Mouse (Mus musculus) neutrophil, adult 5-6 weeks (primary cell): ENCODE results near the gene Ehd2. TPM values are rescaled to one million over a fixed set of nuclear protein-coding genes. Genes with fewer than 3 reads are reported as not detected.
"Not testable (repeated sequence)": the region's sequence is repeated elsewhere in the genome, so short reads cannot be mapped to it uniquely, and the experiment has no call there.

ENCODE experiments used
- ATAC-seq: fragments of 151-379, 151-347 bp; 2 replicates; pipeline ENCODE4 v1.8.0; 2017; ENCODE audit warnings: mild to moderate bottlenecking, moderate TSS enrichment; ENCODE audit not compliant: insufficient number of reproducible peaks, poor library complexity, low FRiP score, severe bottlenecking; ENCODE audit errors: extremely low read depth
- total RNA-seq: library from RNA; stranded (forward); fragments of 200-1000 nt; gene quantifications from 2 replicates; pipeline ENCODE4 v1.2.3, GENCODE M21; 2017

Ehd2 gene
- total RNA-seq, 1 experiment from 2014 or later = 3.1 TPM

DNA sequence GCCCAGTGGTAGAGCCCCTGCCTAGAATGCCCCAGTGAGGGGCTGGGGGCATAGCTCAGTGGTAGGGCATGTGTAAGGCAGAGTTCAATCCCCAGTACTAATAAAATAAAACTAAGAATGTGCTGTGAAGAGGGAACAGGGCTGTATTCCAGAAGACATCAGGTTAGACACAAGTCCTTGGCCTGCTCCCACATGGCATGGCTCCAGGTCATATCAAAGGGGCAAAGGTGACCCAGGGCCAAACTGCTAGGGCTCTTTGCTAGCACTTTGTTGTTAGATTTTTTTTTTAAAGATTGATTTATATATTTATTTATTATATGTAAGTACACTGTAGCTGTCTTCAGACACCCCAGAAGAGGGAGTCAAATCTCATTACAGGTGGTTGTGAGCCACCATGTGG, 49.0 kb downstream of the Ehd2 start:
- ATAC-seq = no peak

GRCm38 (mm10) chr7:15916996-15917395, 50.4 kb downstream of the Ehd2 start:
- no peak for ATAC-seq

GRCm38 (mm10) chr7:15916134-15916723, 51.1 kb downstream of the Ehd2 start:
- ATAC-seq = no peak

DNA sequence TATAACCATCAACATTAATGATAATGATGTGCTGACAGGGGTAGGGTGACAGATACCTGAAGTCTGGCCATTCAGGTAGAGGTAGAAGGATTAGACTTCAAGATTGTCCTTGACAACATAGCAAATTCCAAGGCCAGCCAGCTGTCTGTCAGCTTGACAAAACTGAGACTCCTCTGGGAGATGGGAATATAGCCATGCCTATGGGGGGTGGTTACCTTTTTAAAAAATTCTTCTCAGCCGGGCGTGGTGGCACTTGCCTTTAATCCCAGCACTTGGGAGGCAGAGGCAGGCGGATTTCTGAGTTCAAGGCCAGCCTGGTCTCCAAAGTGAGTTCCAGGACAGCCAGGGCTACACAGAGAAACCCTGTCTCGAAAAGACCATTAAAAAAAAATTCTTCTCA, 51.7 kb downstream of the Ehd2 start:
- ATAC-seq = not testable (repeated sequence)

- ATAC-seq = no peak
Observed at GRCm38 (mm10) chr7:15914751-15915150, 52.6 kb downstream of the Ehd2 start.

- peak; percentile 62; the same call in 1 of the 2 replicates for ATAC-seq
Observed at GRCm38 (mm10) chr7:15914252-15914651, 53.1 kb downstream of the Ehd2 start.

DNA sequence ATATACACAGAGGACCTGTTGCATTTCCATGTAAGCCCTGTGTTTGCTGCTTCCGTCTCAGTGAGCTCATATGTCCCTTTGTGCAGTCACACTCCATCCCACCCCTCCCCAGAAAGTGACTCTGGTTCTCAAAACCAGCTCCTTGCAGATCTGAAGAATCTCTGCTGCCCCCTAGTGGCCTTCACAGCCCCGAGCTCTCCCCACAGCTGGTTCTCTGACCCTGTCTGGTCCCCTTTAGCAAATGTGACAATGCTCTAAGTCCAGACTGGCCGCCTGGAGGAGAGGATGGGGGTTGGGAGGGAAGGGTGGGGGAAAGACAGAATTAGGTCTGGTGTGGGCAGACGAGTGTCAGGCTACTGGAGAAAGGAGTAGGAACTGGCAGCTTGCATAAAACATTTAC, 55.2 kb downstream of the Ehd2 start:
- peak; percentile 66 for ATAC-seq

- ATAC-seq = no peak
Observed at GRCm38 (mm10) chr7:15910521-15910920, 56.8 kb downstream of the Ehd2 start.

DNA sequence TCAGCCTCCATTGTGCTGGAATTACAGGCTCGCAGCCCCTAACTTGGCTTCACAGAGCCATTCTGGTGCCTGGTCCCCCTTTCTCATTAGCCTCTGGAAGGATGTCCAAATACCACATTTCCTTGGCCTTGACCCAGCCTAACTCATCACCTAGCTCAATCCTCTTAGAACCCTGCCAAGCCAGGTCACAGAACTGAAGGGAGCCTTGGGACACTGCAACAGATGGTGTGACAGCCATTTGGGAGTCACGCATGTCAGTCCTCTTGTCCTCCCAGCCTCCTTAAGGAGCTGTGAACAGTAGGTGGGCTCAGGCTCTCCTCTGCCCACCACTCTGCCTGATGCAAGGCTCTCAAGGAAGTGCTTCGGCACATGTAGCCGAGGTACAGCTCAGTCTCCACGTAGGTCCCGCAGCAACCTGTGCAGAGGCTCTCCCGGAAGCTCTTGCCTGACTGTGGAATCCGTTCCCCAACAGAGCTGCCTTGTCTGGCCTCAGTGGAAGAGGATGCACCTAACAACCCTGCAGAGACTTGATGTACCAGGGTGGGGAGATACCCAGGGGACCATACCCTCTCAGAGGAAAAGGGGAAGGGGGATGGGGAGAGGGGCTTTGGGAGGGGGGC, 59.3 kb downstream of the Ehd2 start:
- no peak for ATAC-seq

GRCm38 (mm10) chr7:15906602-15907001, 60.8 kb downstream of the Ehd2 start:
- ATAC-seq = no peak

DNA sequence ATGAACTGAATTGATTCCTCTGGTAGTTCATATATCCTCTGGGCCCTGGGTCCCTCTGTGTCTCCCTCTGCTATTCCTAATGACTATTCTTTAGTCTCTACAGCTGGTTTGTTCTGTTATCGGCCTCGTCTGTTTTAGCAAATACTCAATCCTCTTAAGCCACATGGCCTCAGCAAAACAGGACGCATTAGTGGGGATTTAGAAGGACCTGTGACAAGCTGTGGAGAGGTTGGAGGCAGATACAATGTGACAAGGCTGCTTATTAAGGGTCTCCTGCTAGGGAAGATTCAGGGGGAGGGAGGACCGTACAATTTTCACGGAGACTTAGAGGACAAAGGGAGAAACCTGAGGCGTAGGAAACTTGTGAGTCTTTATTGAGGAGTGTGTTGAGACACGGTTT, 61.5 kb downstream of the Ehd2 start:
- no peak for ATAC-seq

DNA sequence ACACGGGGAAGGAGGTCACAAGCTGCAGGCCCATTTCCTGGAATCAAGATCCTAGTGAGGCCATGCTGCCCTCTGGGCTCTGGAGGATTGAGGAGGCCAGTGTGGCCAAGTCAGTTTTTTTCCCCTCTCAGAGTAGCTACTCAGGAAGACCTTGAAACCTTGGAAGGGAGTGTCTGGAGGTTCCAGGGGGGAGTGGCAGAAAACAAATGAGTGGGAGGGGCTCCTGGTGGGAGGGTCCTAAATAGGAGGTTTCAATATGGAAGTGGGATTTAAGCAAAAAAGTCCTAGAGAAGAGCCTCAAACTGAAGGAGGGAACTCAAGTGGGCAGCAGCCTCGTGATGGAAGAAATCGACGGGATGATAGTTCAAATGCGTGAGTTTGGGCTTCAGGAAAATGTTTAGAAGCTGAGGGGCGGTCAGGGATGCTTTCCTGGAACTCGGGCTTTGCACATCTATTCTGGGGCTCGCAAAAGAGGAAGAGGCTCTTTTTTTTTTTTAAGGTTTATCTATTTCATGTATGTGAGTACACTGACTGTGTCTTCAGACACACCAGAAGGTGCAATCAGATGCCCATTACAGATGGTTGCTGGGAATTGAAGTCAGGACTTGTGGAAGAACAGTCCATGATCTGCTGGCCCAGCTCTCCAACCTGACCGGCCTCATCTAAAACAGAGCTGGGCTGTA, 65.9 kb downstream of the Ehd2 start:
- ATAC-seq = no peak

Other genes with a start within 250 kb of the Ehd2 start
- gene Obox5, start 217.4 kb downstream of the Ehd2 start, total RNA-seq = not detected in 2 replicates
- gene Obox6, start 127.9 kb downstream of the Ehd2 start, total RNA-seq = not detected in 2 replicates
- gene Crx, start 87.6 kb downstream of the Ehd2 start, total RNA-seq = not detected in 2 replicates
- gene Crxos, start 85.0 kb downstream of the Ehd2 start, total RNA-seq = not detected in 2 replicates
- 51.3 and 62.1 TPM in 2 replicates for gene Selenow, start 45.2 kb downstream of the Ehd2 start, total RNA-seq
- gene Nop53, start 21.5 kb downstream of the Ehd2 start, total RNA-seq = 260 and 300 TPM in 2 replicates
- gene Bicra, start 80.4 kb upstream of the Ehd2 start, total RNA-seq = 11.9 and 12.9 TPM in 2 replicates
- gene Zfp541, start 94.2 kb upstream of the Ehd2 start, total RNA-seq = 0.61 and 0.70 TPM in 2 replicates
- 75.3 and 78.1 TPM in 2 replicates for gene Napa, start 130.9 kb upstream of the Ehd2 start, total RNA-seq
- gene Kptn, start 152.3 kb upstream of the Ehd2 start, total RNA-seq = 12.8 and 16.9 TPM in 2 replicates
- 0.25 TPM in 1 of 2 replicates, not detected in the other for gene Slc8a2, start 162.3 kb upstream of the Ehd2 start, total RNA-seq
- gene Meis3, start 207.5 kb upstream of the Ehd2 start, total RNA-seq = 2.5 and 4.5 TPM in 2 replicates